Mouse (Mus musculus) right cerebral cortex, adult 2 months (tissue): ENCODE measurements around the gene Gm9112.
"Not testable (repeated sequence)": the region's sequence is repeated elsewhere in the genome, so short reads cannot be mapped to it uniquely, and the experiment has no call there.

Experiments
- DNase-seq, 2 experiments: peaks; one replicate each; pipeline ENCODE4 v3.0.0; 2021 to 2022; ENCODE audit warnings: low spot score in 2 of 2

Gene Gm9112

GRCm38 (mm10) chrX:102707535-102707934 lies at the start of gene Gm9112, which contains the start of gene Dmrtc1b:
Gene Gm9112, minus strand, starts transcription at chrX:102707635.
Gene Dmrtc1b, plus strand, starts transcription at chrX:102707865.
- DNase-seq = not testable (repeated sequence)

GRCm38 (mm10) chrX:102724226-102724625 lies 16.8 kb upstream of the Gm9112 start:
- not testable (repeated sequence) for DNase-seq

GRCm38 (mm10) chrX:102700636-102701035 lies 6.8 kb downstream of the Gm9112 start:
- not testable (repeated sequence) for DNase-seq

- DNase-seq = peak; percentile 8 to 43
These were observed 18.2 kb downstream of the Gm9112 start for GRCm38 (mm10) chrX:102689252-102689651.

- DNase-seq = not testable (repeated sequence)
These were observed 20.6 kb downstream of the Gm9112 start, which contains the start of gene Gm3880 for GRCm38 (mm10) chrX:102686872-102687271. Gene Gm3880, minus strand, starts transcription at chrX:102686972.

- not testable (repeated sequence) for DNase-seq
These were observed 22.7 kb downstream of the Gm9112 start for GRCm38 (mm10) chrX:102684706-102685105.

- DNase-seq = no peak
These were observed 40.8 kb downstream of the Gm9112 start for GRCm38 (mm10) chrX:102666641-102667040.

GRCm38 (mm10) chrX:102660712-102661111 lies 46.7 kb downstream of the Gm9112 start:
- DNase-seq = peak; percentile 11 to 23
